Mouse (Mus musculus): Measurements from ENCODE around the gene Tnfaip2. TPM values are rescaled to one million over a fixed set of nuclear protein-coding genes. Genes with fewer than 3 reads are reported as not detected.
A peak's percentile ranks its signal among the peaks of the same experiment; 100 is the strongest.

Tnfaip2 gene
- polyA plus RNA-seq, 1 experiment from 2014 or later = 12.8 TPM

DNA sequence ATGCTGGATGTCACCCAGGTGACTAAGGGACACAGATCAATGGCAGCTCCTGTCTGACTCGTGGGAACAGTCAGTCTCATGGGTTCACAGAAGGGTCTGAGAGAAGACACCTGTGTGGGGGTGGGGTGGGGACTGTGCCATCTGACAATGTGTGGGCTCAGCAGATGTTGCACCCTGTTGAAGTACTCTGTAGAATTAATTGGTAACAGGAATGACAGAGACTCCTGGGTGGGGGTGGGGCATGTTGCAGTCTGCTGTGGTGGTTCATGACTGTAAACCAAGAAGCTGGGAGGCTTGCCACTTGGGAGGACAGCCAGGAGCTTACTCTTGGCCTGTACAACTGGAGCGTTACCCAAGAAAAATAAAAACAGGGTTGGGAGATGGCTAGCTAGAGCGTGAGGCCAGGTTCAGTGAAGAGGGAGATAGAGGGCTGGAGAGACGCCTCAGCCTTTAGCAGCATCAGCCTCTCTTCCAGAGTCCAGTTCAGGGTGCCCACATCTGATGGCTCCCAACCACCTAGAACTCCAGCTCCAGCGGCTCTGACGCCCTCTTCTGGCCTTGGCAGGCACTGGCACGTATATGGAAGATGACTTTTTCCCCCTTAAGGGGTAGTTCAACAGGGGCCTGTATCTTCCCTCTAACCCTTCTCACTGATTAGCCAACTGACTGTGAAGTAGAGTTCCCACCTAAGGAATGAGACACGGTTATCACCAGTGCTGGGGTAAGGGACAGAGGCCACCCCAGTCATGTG lies 32.8 kb downstream of the Tnfaip2 start:
- Histone ChIP-seq H3K27me3 (ENCODE audit: insufficient read depth, poor library complexity, severe bottlenecking) (peaks cover 22% of the 10 kb centered on the region; the same call in 1 of the 2 replicates), H3K27ac (no peak overlapping the region), H3K9me3 (peaks cover 2% of the 10 kb centered on the region; the same call in 1 of the 2 replicates), H3K36me3 (no peaks in the 10 kb centered on the region), H3K4me3 (no peak overlapping the region), H3K4me1 (peaks cover 5% of the 10 kb centered on the region; the same call in 1 of the 2 replicates)
- 49% methylated on average over 8 of the region's 8 CpGs for WGBS
- no peak for DNase-seq (ENCODE audit: low spot score)

DNA sequence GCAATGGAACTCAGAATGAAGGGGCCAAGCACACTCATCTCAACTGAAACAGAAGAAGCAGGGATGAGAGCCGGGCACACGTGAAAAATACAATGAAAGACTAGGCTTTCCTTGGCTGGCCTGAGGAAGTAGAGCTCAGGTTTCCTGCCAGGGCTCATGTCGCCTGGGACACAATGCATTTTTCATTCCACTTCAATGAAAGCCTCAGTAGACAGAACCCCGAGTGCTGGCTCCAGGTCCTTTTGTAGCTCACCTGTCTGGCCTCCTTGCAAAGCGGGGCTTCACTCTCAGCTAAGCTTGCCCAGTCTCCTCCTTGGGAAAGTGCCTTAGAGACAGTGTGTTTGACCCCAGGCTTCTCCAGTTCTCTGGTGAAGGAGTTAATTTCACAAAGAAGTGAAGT lies 36.7 kb downstream of the Tnfaip2 start:
- no peak overlapping the region for H3K27ac ChIP-seq
- no peak overlapping the region for H3K4me3 ChIP-seq
- peaks cover 2% of the 10 kb centered on the region; the same call in 1 of the 2 replicates for H3K9me3 ChIP-seq
- whole genome bisulfite sequencing = 59% methylated on average over 5 of the region's 5 CpGs
- peaks cover 40% of the 10 kb centered on the region for H3K27me3 ChIP-seq (ENCODE audit: insufficient read depth, poor library complexity, severe bottlenecking)
- H3K36me3 ChIP-seq = no peaks in the 10 kb centered on the region
- no peak for DNase-seq (ENCODE audit: low spot score)
- peaks cover 9% of the 10 kb centered on the region; the same call in 1 of the 2 replicates for H3K4me1 ChIP-seq

DNA sequence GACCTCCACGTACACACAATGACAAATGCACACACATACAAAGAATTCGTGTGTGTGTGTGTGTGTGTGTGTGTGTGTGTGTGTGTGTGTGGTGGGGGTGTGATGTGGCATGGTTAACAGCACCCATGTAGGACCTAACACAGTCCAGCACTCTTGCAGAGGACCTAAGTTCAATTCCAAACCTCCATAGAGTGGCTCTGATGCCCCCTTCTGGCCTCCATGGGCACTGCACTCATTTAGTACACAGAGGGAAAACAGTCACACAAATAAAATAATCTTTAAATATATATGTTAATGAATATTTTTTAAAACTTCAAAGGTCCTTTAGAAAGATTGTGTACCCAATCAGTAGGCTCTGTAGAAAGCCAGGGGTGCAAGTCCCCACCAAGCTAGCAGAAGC lies 37.6 kb downstream of the Tnfaip2 start:
- Histone ChIP-seq H3K4me1 (peaks cover 10% of the 10 kb centered on the region), H3K4me3 (no peak overlapping the region), H3K9me3 (peaks cover 2% of the 10 kb centered on the region; the same call in 1 of the 2 replicates), H3K27ac (no peak overlapping the region), H3K36me3 (no peaks in the 10 kb centered on the region), H3K27me3 (ENCODE audit: insufficient read depth, poor library complexity, severe bottlenecking) (peaks cover 50% of the 10 kb centered on the region)
- WGBS = 62% methylated on average over 2 of the region's 2 CpGs
- no peak for DNase-seq (ENCODE audit: low spot score)

DNA sequence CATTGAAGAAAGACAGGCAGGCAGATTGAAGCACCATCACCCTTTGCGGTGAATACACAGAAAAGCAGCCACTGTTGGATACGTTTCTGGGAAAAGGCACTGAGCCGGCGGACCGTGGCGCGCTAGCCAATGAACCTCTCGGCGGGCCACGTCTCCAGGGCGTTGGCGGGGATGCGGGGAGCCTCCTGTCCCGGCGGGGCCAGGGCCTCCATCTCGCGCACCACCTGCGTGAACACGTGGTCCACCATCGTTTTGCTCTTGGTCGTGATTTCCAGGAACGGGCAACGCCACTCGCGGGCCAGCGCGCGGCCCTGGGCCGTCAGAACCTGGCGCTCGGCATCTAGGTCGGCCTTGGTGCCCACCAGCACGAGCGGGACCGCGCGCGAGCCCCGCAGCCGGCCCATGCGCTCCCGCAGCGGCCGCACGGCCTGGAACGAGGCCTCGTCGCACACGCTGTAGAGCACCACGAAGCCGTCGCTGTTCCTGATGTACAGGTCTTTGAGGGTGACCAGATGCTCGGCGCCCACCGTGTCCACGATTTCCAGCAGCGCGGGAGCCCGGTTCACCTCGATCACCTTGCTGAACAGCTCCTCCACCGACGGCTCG lies 42.9 kb downstream of the Tnfaip2 start:
- peaks cover 89% of the 10 kb centered on the region for H3K27me3 ChIP-seq (ENCODE audit: insufficient read depth, poor library complexity, severe bottlenecking)
- peak overlapping the region; percentile 85 for H3K27ac ChIP-seq
- H3K9me3 ChIP-seq = no peaks in the 10 kb centered on the region
- no peak for DNase-seq (ENCODE audit: low spot score)
- H3K4me3 ChIP-seq = peak overlapping the region; percentile 68
- 1% methylated on average over 63 of the region's 63 CpGs for whole genome bisulfite sequencing
- peaks cover 22% of the 10 kb centered on the region for H3K4me1 ChIP-seq
- H3K36me3 ChIP-seq = no peaks in the 10 kb centered on the region

DNA sequence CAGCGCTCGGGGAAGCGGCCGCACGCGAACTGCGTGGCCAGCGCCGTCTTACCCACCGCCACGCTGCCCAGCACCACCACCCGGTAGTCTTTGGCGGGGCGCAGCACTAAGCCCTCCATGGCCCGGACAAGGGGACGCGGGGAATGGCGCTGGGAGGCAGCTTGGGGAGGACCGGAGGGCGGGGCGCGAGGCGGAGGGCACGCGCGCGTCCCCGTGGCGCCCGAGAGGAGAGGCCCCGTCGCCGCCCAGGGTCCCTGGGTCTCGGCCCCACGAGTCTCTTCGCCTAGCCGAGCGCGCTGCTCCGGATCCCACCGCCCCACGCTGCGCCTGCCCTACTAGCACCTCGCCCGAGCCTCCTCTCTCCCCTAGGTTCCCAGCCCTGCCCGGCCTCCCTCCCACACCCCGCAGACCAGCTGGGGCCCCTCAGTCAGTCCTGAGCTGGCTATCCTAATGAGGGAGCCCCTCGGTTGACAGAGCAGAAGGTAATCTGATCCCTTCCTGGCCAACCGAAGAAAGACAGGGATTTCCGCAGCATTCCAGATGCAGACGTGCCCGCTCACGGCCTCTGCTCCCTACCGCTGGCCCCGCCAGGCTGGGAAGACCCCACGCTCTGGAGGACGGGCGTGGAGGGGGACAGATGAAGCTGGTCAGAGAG lies 43.5 kb downstream of the Tnfaip2 start, which contains the start of gene Gm266:
Gene Gm266 (minus strand): TSS at position 172 of the 655 bp plus-strand sequence.
- DNase-seq (ENCODE audit: low spot score) = no peak
- under 1% methylated on average over 57 of the region's 58 CpGs for WGBS
- peaks cover 89% of the 10 kb centered on the region for H3K27me3 ChIP-seq (ENCODE audit: insufficient read depth, poor library complexity, severe bottlenecking)
- H3K9me3 ChIP-seq = no peaks in the 10 kb centered on the region
- peaks cover 22% of the 10 kb centered on the region for H3K4me1 ChIP-seq
- no peaks in the 10 kb centered on the region for H3K36me3 ChIP-seq
- H3K27ac ChIP-seq = peak within 1 kb of the TSS; percentile 85
- H3K4me3 ChIP-seq = peak within 1 kb of the TSS; percentile 68

DNA sequence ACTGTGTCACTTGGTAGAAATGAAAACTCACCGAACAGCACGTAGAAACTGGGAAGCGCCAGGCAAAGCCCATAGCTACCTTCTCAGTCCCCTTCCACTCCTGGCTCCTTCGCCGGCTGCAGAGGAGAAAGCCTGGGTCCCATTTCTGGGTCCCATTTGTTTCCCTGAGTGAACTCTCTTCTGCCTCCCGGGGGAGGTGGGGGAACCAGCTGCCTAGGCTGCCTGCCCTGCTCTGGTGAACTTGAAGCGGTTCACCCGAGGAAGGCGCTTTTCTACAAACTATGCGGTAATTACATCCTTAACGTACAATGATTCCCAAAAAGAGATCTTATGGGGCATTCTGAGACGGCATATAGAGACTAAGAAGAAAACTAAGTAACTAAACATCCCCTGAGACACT lies 44.2 kb downstream of the Tnfaip2 start:
- no peak for DNase-seq (ENCODE audit: low spot score)
- Histone ChIP-seq H3K4me1 (peaks cover 18% of the 10 kb centered on the region), H3K4me3 (peak overlapping the region; percentile 68), H3K9me3 (no peaks in the 10 kb centered on the region), H3K36me3 (no peaks in the 10 kb centered on the region), H3K27me3 (ENCODE audit: insufficient read depth, poor library complexity, severe bottlenecking) (peaks cover 90% of the 10 kb centered on the region), H3K27ac (peak overlapping the region; percentile 85)
- 4% methylated on average over 12 of the region's 12 CpGs for WGBS

DNA sequence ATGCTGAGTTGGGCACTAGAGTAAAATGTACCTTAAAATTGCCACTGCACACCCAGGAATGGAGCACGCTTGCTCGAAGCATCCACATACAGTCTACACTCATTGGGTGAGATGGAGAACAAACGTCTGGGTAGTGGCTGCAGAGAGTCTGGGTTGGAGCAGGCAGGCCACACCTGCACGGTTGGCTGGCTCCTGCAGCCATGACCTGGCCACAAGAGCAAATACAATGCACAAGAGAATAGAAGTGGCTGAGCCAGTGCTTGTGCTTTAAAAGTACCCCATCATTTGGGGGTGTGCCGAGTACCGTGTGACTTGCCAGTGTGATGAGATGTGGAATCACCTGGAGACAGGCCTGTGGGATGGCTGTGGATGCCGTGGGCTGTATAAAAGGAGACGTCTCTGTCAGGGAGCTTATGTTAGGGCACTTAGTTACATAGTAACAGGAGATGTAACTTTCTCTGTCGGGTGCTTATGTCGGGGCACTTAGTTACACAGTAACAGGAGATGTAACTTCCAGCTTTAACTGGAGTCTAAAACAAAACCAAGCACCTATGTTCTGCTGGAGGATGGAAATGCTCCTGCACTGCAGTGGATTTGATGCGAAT lies 47.1 kb downstream of the Tnfaip2 start:
- 72% methylated on average over 11 of the region's 11 CpGs for WGBS
- no peak overlapping the region for H3K4me3 ChIP-seq
- DNase-seq (ENCODE audit: low spot score) = no peak
- H3K4me1 ChIP-seq = peaks cover 18% of the 10 kb centered on the region
- H3K27ac ChIP-seq = no peak overlapping the region
- no peaks in the 10 kb centered on the region for H3K9me3 ChIP-seq
- peaks cover 77% of the 10 kb centered on the region for H3K27me3 ChIP-seq (ENCODE audit: insufficient read depth, poor library complexity, severe bottlenecking)
- H3K36me3 ChIP-seq = no peaks in the 10 kb centered on the region

DNA sequence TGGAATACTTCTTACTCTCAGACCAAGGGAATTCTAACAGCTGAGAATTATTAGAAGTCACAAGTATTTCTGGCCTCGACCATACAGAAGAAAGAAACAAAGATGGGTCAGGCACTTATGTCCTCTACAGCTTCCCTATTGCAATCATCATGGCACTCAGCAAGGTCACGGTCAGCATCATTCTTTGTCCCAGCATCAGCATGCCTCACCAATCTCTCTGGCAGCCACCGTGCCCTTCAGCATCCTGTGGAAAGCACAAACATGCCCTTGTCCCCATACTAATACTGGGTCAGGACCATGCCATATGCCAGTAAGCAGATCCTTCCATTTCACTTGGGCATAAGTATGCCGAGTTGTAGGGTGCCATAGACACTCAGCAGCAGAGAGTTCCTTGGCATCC lies 52.7 kb downstream of the Tnfaip2 start:
- no peaks in the 10 kb centered on the region for H3K4me1 ChIP-seq
- H3K4me3 ChIP-seq = no peak overlapping the region
- 69% methylated on average over 4 of the region's 4 CpGs for WGBS
- DNase-seq (ENCODE audit: low spot score) = no peak
- peaks cover 26% of the 10 kb centered on the region; the same call in 1 of the 2 replicates for H3K27me3 ChIP-seq (ENCODE audit: insufficient read depth, poor library complexity, severe bottlenecking)
- no peaks in the 10 kb centered on the region for H3K9me3 ChIP-seq
- no peak overlapping the region for H3K27ac ChIP-seq
- no peaks in the 10 kb centered on the region for H3K36me3 ChIP-seq

DNA sequence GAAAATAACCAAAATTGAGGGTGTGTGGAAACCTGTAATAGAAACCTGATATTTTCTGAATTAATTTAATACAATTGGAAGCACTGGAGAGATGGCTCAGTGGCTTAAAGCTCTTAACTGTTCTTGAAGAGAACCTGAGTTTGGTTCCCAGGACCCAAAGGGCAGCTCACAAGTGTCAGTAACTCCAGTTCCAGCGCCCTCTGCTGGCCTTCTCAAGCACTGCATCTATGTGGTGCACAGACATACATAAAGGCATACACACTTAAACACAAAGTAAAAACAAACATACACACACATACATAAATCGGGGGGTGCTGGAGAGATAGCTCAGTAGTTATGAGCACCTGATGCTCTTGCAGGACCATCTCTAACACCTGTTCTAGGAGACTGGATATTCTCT lies 54.8 kb downstream of the Tnfaip2 start:
- H3K4me3 ChIP-seq = no peak overlapping the region
- no peak for DNase-seq (ENCODE audit: low spot score)
- no peaks in the 10 kb centered on the region for H3K36me3 ChIP-seq
- peaks cover 5% of the 10 kb centered on the region; the same call in 1 of the 2 replicates for H3K27me3 ChIP-seq (ENCODE audit: insufficient read depth, poor library complexity, severe bottlenecking)
- no peaks in the 10 kb centered on the region for H3K9me3 ChIP-seq
- 0 out of 2 replicates have a peak, but pooled peaks cover 6% of the 10 kb centered on the region for H3K4me1 ChIP-seq
- 46% methylated on average over 2 of the region's 2 CpGs for WGBS
- no peak overlapping the region for H3K27ac ChIP-seq

DNA sequence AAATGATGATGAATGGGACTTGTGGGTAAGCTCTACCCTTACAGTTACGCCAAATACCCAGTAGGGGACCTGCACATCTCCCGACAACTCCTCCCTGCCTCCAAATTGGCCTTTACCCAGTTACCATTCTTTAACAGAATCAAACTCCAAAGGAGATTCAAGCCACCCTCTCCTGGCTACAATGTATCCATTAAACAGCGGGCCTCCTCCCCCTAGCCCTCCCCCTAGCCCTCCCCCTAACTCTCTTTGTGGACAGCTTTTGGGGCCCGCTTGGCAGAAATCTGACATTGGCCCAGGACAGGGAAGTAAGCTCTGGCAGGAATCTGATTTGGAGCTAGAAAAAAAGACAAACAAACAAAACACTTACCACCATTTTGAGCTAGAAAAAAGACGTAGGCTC lies 57.3 kb downstream of the Tnfaip2 start:
- H3K4me3 ChIP-seq = no peak overlapping the region
- H3K9me3 ChIP-seq = no peaks in the 10 kb centered on the region
- H3K4me1 ChIP-seq = 0 out of 2 replicates have a peak, but pooled peaks cover 6% of the 10 kb centered on the region
- DNase-seq (ENCODE audit: low spot score) = no peak
- H3K36me3 ChIP-seq = no peaks in the 10 kb centered on the region
- H3K27me3 ChIP-seq (ENCODE audit: insufficient read depth, poor library complexity, severe bottlenecking) = peaks cover 15% of the 10 kb centered on the region
- no peak overlapping the region for H3K27ac ChIP-seq
- 59% methylated on average over 5 of the region's 5 CpGs for WGBS

DNA sequence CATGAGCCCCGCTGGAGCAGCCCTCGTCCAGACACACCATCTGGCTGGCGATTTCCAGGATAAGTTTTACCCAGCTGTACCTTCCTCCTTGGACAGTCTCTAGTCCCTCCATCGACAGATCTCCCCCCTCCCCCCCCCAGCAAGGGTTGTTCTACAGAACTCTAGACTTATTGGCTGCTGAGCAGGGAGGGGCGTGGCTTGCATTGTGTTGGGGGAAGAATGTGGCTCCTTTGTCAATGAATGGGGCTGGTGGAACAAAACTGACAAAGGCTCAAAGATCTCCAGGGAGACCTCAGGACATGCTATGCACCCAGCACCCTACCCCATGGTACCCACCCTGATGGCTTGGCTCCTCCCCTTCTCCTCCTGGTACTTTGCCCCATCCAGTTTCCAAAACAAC lies 58.5 kb downstream of the Tnfaip2 start:
- Histone ChIP-seq H3K27me3 (ENCODE audit: insufficient read depth, poor library complexity, severe bottlenecking) (peaks cover 15% of the 10 kb centered on the region), H3K4me3 (no peak overlapping the region), H3K9me3 (no peaks in the 10 kb centered on the region), H3K36me3 (no peaks in the 10 kb centered on the region), H3K4me1 (0 out of 2 replicates have a peak, but pooled peaks cover 6% of the 10 kb centered on the region), H3K27ac (no peak overlapping the region)
- DNase-seq (ENCODE audit: low spot score) = no peak
- WGBS = 29% methylated on average over 5 of the region's 5 CpGs

DNA sequence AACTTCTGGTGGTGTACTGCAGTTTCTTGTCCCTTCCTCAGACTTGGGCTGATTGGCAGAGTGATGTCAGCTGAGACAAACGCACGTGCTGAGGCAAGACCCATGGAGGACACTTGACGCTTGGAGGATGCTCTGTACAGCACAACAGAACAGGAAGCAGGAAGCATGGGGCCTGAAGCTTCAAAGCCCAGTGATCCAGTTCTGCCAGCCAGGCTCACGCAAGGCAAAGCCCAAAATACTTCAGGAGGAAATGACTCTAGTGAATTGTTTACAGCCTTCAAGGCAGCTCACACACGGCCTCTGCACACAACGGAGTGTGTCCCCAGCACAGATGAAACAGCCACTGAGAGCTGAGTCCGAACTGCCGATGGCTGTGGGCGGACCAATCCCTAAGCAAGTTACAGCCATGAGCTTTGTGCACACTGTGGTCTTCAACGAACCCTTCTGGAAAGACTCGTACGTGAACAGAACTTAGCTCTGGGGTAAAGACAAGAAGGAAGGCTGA lies 60.8 kb downstream of the Tnfaip2 start:
- Histone ChIP-seq H3K27ac (no peak overlapping the region), H3K4me1 (0 out of 2 replicates have a peak, but pooled peaks cover 6% of the 10 kb centered on the region), H3K9me3 (no peaks in the 10 kb centered on the region), H3K27me3 (ENCODE audit: insufficient read depth, poor library complexity, severe bottlenecking) (peaks cover 15% of the 10 kb centered on the region), H3K36me3 (no peaks in the 10 kb centered on the region), H3K4me3 (no peak overlapping the region)
- WGBS = 78% methylated on average over 12 of the region's 12 CpGs
- no peak for DNase-seq (ENCODE audit: low spot score)

All from heart, embryonic 10.5 days (tissue).